Mouse (Mus musculus): Measurements from ENCODE around the gene Ptprn2. TPM values are rescaled to one million over a fixed set of nuclear protein-coding genes. Genes with fewer than 3 reads are reported as not detected.

Gene Ptprn2
- polyA plus RNA-seq, 1 experiment from 2014 or later: 0.08 TPM

DNA sequence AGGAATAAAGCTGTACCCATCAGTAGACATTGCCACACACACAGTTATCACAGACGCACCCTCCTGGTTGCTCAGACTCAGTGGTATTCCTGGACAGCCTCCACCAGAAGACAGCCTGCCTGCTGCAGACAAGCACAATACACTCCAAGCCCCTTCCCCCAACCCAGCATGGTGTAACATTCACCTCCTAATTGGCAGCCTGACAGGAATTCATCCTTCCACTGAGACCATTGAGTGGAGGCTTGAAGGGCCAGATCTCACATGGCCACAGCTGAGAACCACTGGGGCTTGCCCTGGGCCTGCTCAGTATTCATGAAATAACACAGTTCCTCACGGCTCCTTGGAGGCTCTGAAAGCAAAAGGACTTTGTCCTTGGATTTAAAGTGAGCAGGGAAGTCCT, 829.5 kb downstream of the Ptprn2 start:
- WGBS: 54% methylated on average over 2 of the region's 2 CpGs

DNA sequence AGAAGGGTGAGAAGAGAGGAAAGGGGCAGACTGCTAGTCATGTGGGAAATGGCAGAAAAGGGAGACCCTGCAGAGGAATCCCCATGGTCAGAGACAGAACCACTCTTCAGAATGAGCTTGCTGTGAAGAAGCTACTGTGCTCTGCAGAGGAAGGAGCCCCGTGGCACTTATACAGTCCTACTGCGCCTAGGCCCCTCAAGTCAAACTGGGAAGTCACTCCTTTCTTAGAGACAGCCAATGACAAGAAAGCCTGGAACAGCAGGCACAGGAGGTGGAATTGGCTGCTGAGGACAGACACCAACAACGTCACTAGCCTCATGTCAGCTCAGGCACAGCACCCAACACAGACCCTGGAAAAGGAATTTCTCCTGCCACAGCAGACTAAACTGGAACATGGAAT, 830.1 kb downstream of the Ptprn2 start:
- Histone ChIP-seq H3K36me3 (no peaks in the 10 kb centered on the region), H3K4me3 (no peak overlapping the region), H3K27me3 (no peaks in the 10 kb centered on the region), H3K4me1 (no peaks in the 10 kb centered on the region), H3K9me3 (no peaks in the 10 kb centered on the region), H3K9ac (no peak overlapping the region), H3K4me2 (no peak overlapping the region), H3K27ac (no peak overlapping the region)
- 77% methylated on average over 3 of the region's 3 CpGs for WGBS
- no peak for ATAC-seq (ENCODE audit: insufficient number of reproducible peaks, insufficient read depth, low FRiP score, low TSS enrichment, low read depth)

More for the DNA sequence above, 829.5 kb downstream of the Ptprn2 start:
- Histone ChIP-seq H3K9me3 (no peaks in the 10 kb centered on the region), H3K27ac (no peak overlapping the region), H3K27me3 (no peaks in the 10 kb centered on the region), H3K4me1 (no peaks in the 10 kb centered on the region), H3K4me3 (no peak overlapping the region), H3K36me3 (no peaks in the 10 kb centered on the region), H3K9ac (no peak overlapping the region), H3K4me2 (no peak overlapping the region)
- ATAC-seq (ENCODE audit: insufficient number of reproducible peaks, insufficient read depth, low FRiP score, low TSS enrichment, low read depth): no peak

DNA sequence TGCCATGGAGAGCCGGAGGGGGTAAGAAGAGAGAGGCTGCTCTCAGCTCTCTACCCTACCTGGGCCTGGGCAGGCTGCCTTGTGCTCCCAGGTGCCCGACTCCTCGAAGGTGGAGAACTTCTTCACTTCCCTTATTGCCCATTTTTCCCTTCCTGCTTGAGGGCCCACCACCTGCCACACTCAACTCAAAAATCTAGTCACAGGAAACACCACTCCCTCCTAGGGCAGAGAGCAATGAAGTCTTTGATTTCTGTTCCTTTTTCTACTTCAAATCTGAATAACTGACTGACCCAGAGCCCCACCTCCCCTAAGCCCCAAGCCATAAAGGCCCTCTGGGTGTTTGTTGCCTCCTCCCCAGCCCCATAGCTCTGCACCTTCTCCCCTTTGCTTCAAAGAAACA, 832.7 kb downstream of the Ptprn2 start:
- no peak for ATAC-seq (ENCODE audit: insufficient number of reproducible peaks, insufficient read depth, low FRiP score, low TSS enrichment, low read depth)
- H3K9ac ChIP-seq: no peak overlapping the region
- no peak overlapping the region for H3K4me2 ChIP-seq
- no peaks in the 10 kb centered on the region for H3K36me3 ChIP-seq
- H3K9me3 ChIP-seq: no peaks in the 10 kb centered on the region
- no peak overlapping the region for H3K4me3 ChIP-seq
- 88% methylated on average over 3 of the region's 3 CpGs for WGBS
- H3K4me1 ChIP-seq: no peaks in the 10 kb centered on the region
- no peak overlapping the region for H3K27ac ChIP-seq
- no peaks in the 10 kb centered on the region for H3K27me3 ChIP-seq

DNA sequence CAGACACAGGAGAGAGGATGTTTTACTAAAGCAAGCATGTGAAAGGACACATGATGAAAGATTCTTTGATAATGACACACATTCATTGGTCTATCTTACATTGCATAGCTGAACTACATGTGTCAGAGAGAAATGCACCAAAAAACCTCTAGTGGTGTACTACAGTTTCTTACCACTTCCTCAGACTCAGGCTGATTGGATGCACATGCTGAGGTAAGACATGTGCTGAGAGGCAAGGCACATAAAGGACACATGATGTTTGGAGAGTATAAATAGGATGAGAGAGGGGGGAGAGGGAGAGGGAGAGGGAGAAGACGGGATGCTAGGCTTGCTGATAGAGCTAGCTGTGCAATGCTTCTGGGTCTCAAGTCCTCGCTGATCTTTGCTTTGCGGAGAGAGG, 837.5 kb downstream of the Ptprn2 start:
- Histone ChIP-seq H3K4me1 (no peaks in the 10 kb centered on the region), H3K9me3 (no peaks in the 10 kb centered on the region), H3K27ac (no peak overlapping the region), H3K27me3 (no peaks in the 10 kb centered on the region), H3K36me3 (no peaks in the 10 kb centered on the region), H3K4me2 (no peak overlapping the region), H3K4me3 (no peak overlapping the region), H3K9ac (no peak overlapping the region)
- no peak for ATAC-seq (ENCODE audit: insufficient number of reproducible peaks, insufficient read depth, low FRiP score, low TSS enrichment, low read depth)
- 94% methylated on average over 2 of the region's 3 CpGs for WGBS

MicroRNA genes within 50 kb of the gene (microRNA counts, 519-probe panel; counts per million panel counts)
- 2,706 counts per million, percentile 65 among the panel's probes with 10 or more counts for microRNA mmu-miR-153

Small RNAs within 50 kb of the gene (microRNA-seq; reads per million reads assigned to microRNA genes)
- gene Mir153: 42.3 reads per million, percentile 42 among the genes with 10 or more reads in this experiment

Other genes with a start within 250 kb of the Ptprn2 start
- 35.6 and 39.3 TPM in 2 replicates for gene Wdr60, start 222.7 kb upstream of the Ptprn2 start, polyA plus RNA-seq (2015; fragmentation: Nextera tagmentation; extraction: Ambion mirVana)
- gene Gm11027, start 210.3 kb upstream of the Ptprn2 start, polyA plus RNA-seq (2015; fragmentation: Nextera tagmentation; extraction: Ambion mirVana): not detected in 2 replicates
- gene Esyt2, start 204.5 kb upstream of the Ptprn2 start, polyA plus RNA-seq (2015; fragmentation: Nextera tagmentation; extraction: Ambion mirVana): 17.1 and 20.7 TPM in 2 replicates
- 38.6 and 42.2 TPM in 2 replicates for gene Ncapg2, start 80.3 kb upstream of the Ptprn2 start, polyA plus RNA-seq (2015; fragmentation: Nextera tagmentation; extraction: Ambion mirVana)

All from embryonic facial prominence, embryonic 13.5 days (tissue).